Mouse (Mus musculus) myocyte (in vitro differentiated cells): ENCODE data around the gene Zfp653. TPM values are rescaled to one million over a fixed set of nuclear protein-coding genes. Genes with fewer than 3 reads are reported as not detected.

Experiments used
- H3K27me3 ChIP-seq: one replicate; pipeline ENCODE4 v1.6.1; 2011; ENCODE audit not compliant: control insufficient read depth, insufficient read depth, insufficient read length
- H3K36me3 ChIP-seq: one replicate; pipeline ENCODE4 v1.6.1; 2011; ENCODE audit not compliant: control insufficient read depth, insufficient read depth
- H3K4me2 ChIP-seq: one replicate; pipeline ENCODE4 v1.6.1; 2011; ENCODE audit warnings: low read depth, control low read depth
- H3K4me3 ChIP-seq: one replicate; pipeline ENCODE4 v1.5.1; 2011; ENCODE audit warnings: mild to moderate bottlenecking, control low read depth, moderate library complexity
- H3K79me2 ChIP-seq: one replicate; pipeline ENCODE4 v1.6.1; 2011; ENCODE audit not compliant: control insufficient read depth, insufficient read depth
- H3ac ChIP-seq: one replicate; pipeline ENCODE4 v1.6.1; 2011; ENCODE audit not compliant: control insufficient read depth, insufficient read length
- CEBPB ChIP-seq: IDR thresholded peaks from 2 replicates; pipeline ENCODE4 v1.6.1; 2011; ENCODE audit warnings: mild to moderate bottlenecking, moderate library complexity; ENCODE audit not compliant: poor library complexity, insufficient read depth, severe bottlenecking
- E2F4 ChIP-seq: IDR thresholded peaks from one replicate; pipeline ENCODE4 v1.6.1; 2011; ENCODE audit warnings: mild to moderate bottlenecking, control low read depth, moderate library complexity; ENCODE audit not compliant: insufficient read depth
- MAX ChIP-seq: IDR thresholded peaks from one replicate; pipeline ENCODE4 v1.6.1; 2011; ENCODE audit warnings: low read depth, mild to moderate bottlenecking, control low read depth
- MYOD1 ChIP-seq, 3 experiments: IDR thresholded peaks; one replicate each; pipeline ENCODE4 v1.6.1; 2011; ENCODE audit warnings: control low read depth in 2 of 3, low read depth in 2 of 3, mild to moderate bottlenecking in 2 of 3, moderate library complexity in 1 of 3; ENCODE audit not compliant: insufficient read length in 2 of 3, control insufficient read depth in 1 of 3
- MYOG ChIP-seq, 3 experiments: IDR thresholded peaks; one replicate each; pipeline ENCODE4 v1.6.1; 2011; ENCODE audit warnings: control low read depth in 2 of 3, low read depth in 2 of 3, mild to moderate bottlenecking in 2 of 3; ENCODE audit not compliant: insufficient read length in 2 of 3, control insufficient read depth in 1 of 3, insufficient read depth in 1 of 3
- POLR2A ChIP-seq: IDR thresholded peaks from one replicate; pipeline ENCODE4 v1.6.1; 2011; ENCODE audit warnings: low read depth, mild to moderate bottlenecking, control low read depth, moderate library complexity; ENCODE audit not compliant: insufficient read length
- POLR2AphosphoS2 ChIP-seq: IDR thresholded peaks from one replicate; pipeline ENCODE4 v1.6.1; 2011; ENCODE audit warnings: low read depth, control low read depth; ENCODE audit not compliant: insufficient read length
- REST ChIP-seq: IDR thresholded peaks from one replicate; pipeline ENCODE4 v1.6.1; 2011; ENCODE audit warnings: mild to moderate bottlenecking, control low read depth, moderate library complexity; ENCODE audit not compliant: insufficient read depth, insufficient read length
- SRF ChIP-seq: IDR thresholded peaks from one replicate; pipeline ENCODE4 v1.6.1; 2011; ENCODE audit warnings: low read depth; ENCODE audit not compliant: control insufficient read depth, insufficient read length
- TCF12 ChIP-seq: IDR thresholded peaks from one replicate; pipeline ENCODE4 v1.6.1; 2011; ENCODE audit warnings: mild to moderate bottlenecking, control low read depth; ENCODE audit not compliant: poor library complexity, insufficient read depth, severe bottlenecking
- TCF3 ChIP-seq: IDR thresholded peaks from one replicate; pipeline ENCODE4 v1.6.1; 2011; ENCODE audit warnings: low read depth, control low read depth; ENCODE audit not compliant: insufficient read length
- USF1 ChIP-seq: IDR thresholded peaks from one replicate; pipeline ENCODE4 v1.6.1; 2011; ENCODE audit warnings: low read depth, mild to moderate bottlenecking, control low read depth, moderate library complexity
- polyA plus RNA-seq: library from polyadenylated mRNA; unstranded; fragments of >200 nt; fragmentation: generic; extraction: Trizol; gene quantifications from one replicate; pipeline ENCODE4 v1.2.1, GENCODE M21; 2012; ENCODE audit warnings: missing spikeins

Zfp653 gene
- polyA plus RNA-seq, 1 experiment, result 8.3 TPM

DNA sequence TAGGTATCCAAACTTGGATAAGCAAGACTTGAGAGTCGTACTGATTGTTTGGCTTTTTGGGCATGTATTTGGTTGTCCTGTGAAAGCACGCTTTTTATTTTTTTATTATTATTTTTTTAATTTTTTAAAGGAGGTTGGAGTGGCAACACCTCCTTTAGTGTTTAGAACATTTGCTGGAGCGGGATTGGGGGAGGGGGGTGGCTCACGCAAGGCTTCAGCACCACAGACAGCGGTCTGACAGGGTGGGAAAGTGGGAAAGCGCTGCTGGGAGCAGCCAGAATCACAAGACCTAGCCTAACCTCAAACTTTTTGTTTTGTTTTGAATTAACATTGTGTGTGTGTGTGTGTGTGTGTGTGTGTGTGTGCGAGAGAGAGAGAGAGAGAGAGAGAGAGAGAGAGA is 17.5 kb downstream of the Zfp653 start:
- Histone ChIP-seq H3K36me3 (no peaks in the 10 kb centered on the region), H3K4me3 (no peak overlapping the region), H3K27me3 (peaks cover 37% of the 10 kb centered on the region), H3ac (no peak overlapping the region), H3K79me2 (no peaks in the 10 kb centered on the region), H3K4me2 (no peak overlapping the region)
- no peak for TF ChIP-seq POLR2AphosphoS2
- TF ChIP-seq REST, result peak; percentile 81
- no peak for TF ChIP-seq TCF3

DNA sequence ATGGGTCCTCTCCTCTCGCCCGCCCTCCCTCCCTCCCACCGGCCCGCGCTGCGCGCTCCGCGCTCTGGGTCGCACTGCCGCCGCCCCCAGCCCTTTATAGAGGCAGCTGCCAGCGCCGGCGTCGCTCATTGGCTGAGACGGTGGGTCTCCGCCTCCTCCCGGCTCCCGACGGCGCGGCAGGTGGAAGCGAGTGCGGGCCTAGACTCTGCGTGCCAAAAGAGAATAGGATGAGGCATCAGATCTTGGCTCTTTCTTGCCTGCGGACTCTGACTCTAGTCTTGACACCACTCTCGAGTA is 19.3 kb downstream of the Zfp653 start, which contains the start of gene Elavl3:
Elavl3 (minus strand) TSS at position 66 of the 297 bp plus-strand sequence.
- Histone ChIP-seq H3K36me3 (no peaks in the 10 kb centered on the region), H3K79me2 (no peaks in the 10 kb centered on the region), H3K4me2 (no peak within 1 kb of the TSS), H3ac (no peak within 1 kb of the TSS), H3K27me3 (peaks cover 42% of the 10 kb centered on the region), H3K4me3 (no peak within 1 kb of the TSS)
- TF ChIP-seq POLR2A (no peak), MAX (no peak), MYOD1 (IDR thresholded peaks at IDR 0.05; ENCODE audit: control insufficient read depth in 1 of 3, insufficient read length in 2 of 3, low read depth in 2 of 3) (no peak), USF1 (no peak)

DNA sequence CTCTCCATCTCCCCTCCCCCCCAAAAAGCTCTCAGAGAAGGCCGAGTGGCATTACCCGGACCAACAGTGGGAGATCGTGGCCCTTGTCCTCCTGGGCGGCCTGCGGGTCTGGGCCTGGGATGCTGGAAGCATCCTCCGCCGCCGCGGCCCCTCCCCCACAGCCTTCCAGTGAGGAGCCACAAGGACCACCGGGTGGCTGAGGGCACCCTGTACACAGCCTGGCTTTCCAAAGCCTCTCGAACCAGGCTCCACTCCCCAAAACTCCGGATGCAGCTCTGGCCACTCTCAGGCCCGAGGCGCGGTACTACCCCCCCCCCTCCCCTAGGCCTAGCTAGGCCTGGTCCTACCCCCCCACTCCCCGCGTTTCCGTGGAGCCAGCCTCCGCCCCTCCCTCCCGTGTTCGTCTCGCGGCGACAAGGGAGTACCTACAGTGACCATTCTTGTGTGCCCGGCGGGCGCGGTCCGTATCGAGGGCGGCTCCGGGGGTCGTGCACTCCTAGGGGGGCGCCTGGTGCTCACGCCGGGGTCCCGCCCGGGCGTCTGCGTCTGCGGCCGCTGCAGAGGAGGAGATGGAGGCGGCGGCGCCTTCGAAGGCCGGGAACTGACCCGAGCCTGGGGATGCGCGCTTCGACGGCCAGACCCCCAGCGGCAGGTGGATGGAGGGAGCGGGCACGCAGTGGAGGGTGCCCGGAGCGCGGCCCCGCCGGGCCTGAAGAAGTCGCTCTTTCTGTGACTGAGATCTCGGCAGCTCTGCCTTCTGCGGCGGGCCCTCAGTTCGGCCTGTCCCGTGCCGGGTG is 19.8 kb downstream of the Zfp653 start:
- TF ChIP-seq POLR2A (no peak), MAX (no peak), TCF12 (no peak), REST (no peak), CEBPB (no peak), MYOG (IDR thresholded peaks at IDR 0.05; ENCODE audit: control insufficient read depth in 1 of 3, insufficient read depth in 1 of 3, insufficient read length in 2 of 3, low read depth in 2 of 3) (no peak)
- no peak overlapping the region for H3K4me3 ChIP-seq
- no peak overlapping the region for H3K4me2 ChIP-seq
- H3K36me3 ChIP-seq, result no peaks in the 10 kb centered on the region
- H3ac ChIP-seq, result no peak overlapping the region
- no peaks in the 10 kb centered on the region for H3K79me2 ChIP-seq
- H3K27me3 ChIP-seq, result peaks cover 44% of the 10 kb centered on the region

DNA sequence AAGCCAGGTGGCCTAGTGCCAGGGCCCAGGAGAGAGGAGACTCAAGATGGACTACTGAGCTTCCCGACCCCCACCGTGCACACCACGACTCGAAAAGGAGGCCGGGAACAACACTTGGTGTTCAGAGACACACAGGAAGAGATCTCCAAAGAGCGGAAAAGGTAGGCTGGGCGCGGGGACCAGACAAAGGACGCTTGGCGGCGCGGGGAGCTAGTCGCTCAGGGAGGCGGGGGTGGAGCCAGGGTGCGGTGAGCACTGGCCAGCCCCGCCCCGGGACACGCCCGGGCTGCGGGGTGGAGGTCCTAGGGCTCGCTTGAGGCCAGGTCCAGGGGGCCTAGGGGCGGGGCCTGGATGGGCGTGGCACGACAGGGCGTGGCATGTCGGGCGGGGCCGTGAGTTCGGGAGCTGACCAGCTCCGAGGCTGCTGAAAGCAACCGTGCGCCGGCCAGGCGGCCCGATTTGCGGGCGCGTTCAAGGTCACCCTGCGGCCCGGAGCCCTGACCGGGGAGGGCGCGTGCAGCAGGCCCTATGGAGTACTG is 20.8 kb downstream of the Zfp653 start:
- Histone ChIP-seq H3K27me3 (peaks cover 44% of the 10 kb centered on the region), H3ac (no peak overlapping the region), H3K36me3 (no peaks in the 10 kb centered on the region), H3K4me3 (no peak overlapping the region), H3K79me2 (no peaks in the 10 kb centered on the region), H3K4me2 (no peak overlapping the region)
- TF ChIP-seq REST (peak; percentile 60), POLR2AphosphoS2 (no peak)

DNA sequence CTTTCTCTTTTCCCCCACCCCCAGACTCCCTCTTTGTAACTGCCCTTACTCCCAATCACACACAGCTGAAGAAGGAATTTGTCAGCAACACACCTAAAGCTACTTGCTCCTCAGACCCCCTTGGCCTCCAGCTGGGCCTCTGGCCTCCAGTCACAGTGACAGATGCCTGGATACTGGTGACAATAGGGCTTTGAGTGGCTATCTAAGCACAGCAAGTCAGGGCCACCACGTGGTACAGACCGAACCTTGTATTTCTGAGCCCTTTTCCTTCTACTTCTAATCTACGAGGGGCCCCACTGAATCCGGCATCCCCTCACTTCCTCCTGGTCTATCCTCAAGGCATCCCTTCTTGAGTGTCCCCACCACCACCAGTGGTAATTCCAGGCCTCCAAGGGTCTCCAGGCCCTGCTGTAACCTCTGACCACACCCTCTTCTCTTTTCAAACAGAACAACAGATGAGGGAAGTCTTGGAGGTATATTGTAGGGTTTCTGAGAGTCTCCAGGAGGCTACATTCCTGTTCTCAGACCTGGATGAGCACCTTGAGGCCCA is 21.4 kb downstream of the Zfp653 start:
- H3K36me3 ChIP-seq, result no peaks in the 10 kb centered on the region
- no peaks in the 10 kb centered on the region for H3K79me2 ChIP-seq
- H3K27me3 ChIP-seq, result peaks cover 44% of the 10 kb centered on the region
- H3K4me2 ChIP-seq, result no peak overlapping the region
- TF ChIP-seq TCF3 (no peak), MYOD1 (IDR thresholded peaks at IDR 0.05; ENCODE audit: control insufficient read depth in 1 of 3, insufficient read length in 2 of 3, low read depth in 2 of 3) (no peak), POLR2A (no peak), POLR2AphosphoS2 (no peak), E2F4 (no peak)
- no peak overlapping the region for H3ac ChIP-seq
- no peak overlapping the region for H3K4me3 ChIP-seq

DNA sequence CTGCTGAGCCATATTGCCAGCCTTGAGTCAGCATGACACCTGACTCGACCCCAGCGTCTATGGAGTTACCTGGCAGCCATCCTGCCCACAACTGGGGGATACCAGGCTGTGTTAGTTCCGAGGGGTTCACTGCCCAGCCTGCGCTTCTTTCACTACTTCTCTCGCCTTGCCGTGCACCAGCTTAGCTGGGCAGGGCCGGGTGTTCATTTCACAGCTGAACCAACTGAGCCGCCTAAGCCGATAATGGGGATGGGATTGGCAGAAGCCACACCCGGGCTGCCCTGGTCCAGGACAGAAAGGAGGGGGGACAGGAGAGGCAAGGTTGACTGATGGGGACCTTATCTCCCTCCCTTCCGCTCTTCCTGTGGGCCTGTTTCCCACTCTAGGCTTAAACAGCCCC is 21.9 kb downstream of the Zfp653 start:
- Histone ChIP-seq H3K36me3 (no peaks in the 10 kb centered on the region), H3K27me3 (peaks cover 47% of the 10 kb centered on the region), H3K4me2 (no peak overlapping the region), H3K79me2 (no peaks in the 10 kb centered on the region), H3K4me3 (no peak overlapping the region), H3ac (no peak overlapping the region)
- TF ChIP-seq MYOD1 (IDR thresholded peaks at IDR 0.05; ENCODE audit: control insufficient read depth in 1 of 3, insufficient read length in 2 of 3, low read depth in 2 of 3) (no peak), E2F4 (no peak), USF1 (no peak), POLR2A (no peak), MAX (no peak), SRF (no peak)
